Mouse (Mus musculus) limb, embryonic 14.5 days (tissue): ENCODE measurements around the gene Trmt6. TPM values are rescaled to one million over a fixed set of nuclear protein-coding genes. Genes with fewer than 3 reads are reported as not detected.

ENCODE experiments used
- ATAC-seq: fragments of 200-750 bp; cut with Nextera tagmentation; 2 replicates; pipeline ENCODE4 v1.8.0; 2017; ENCODE audit warnings: low read depth, moderate number of reproducible peaks, moderate TSS enrichment; ENCODE audit not compliant: low FRiP score
- DNase-seq: peaks from one replicate; pipeline ENCODE4 v3.0.0-alpha.2; 2015; ENCODE audit warnings: low spot score
- H3K27ac ChIP-seq: fragments of 300-500 bp; sonication (generic); replicated peaks from 2 replicates; pipeline ENCODE4 v1.5.1; 2014; ENCODE audit warnings: low read depth, mild to moderate bottlenecking, low read length, moderate library complexity, mixed read lengths
- H3K27me3 ChIP-seq: fragments of 300-500 bp; sonication (generic); 2 replicates; pipeline ENCODE4 v1.6.1; 2014; ENCODE audit warnings: low read length, mixed read lengths; ENCODE audit not compliant: control insufficient read depth, insufficient read depth
- H3K36me3 ChIP-seq: fragments of 300-500 bp; sonication (generic); 2 replicates; pipeline ENCODE4 v1.6.1; 2014; ENCODE audit warnings: mild to moderate bottlenecking, low read length, moderate library complexity, mixed read lengths; ENCODE audit not compliant: control insufficient read depth, insufficient read depth
- H3K4me1 ChIP-seq: fragments of 300-500 bp; sonication (generic); 2 replicates; pipeline ENCODE4 v1.6.1; 2014; ENCODE audit warnings: antibody characterized with exemption, low read length, mixed read lengths; ENCODE audit not compliant: control insufficient read depth, insufficient read depth
- H3K4me2 ChIP-seq: fragments of 300-500 bp; sonication (generic); replicated peaks from 2 replicates; pipeline ENCODE4 v1.6.1; 2014; ENCODE audit warnings: low read depth, mild to moderate bottlenecking, low read length, moderate library complexity; ENCODE audit not compliant: severe bottlenecking
- H3K4me3 ChIP-seq: fragments of 300-500 bp; sonication (generic); replicated peaks from 2 replicates; pipeline ENCODE4 v1.5.1; 2014; ENCODE audit warnings: low read length
- H3K9ac ChIP-seq: fragments of 300-500 bp; sonication (generic); 2 replicates; pipeline ENCODE4 v1.6.1; 2014; ENCODE audit warnings: mild to moderate bottlenecking, low read depth, low read length, moderate library complexity; ENCODE audit not compliant: severe bottlenecking
- H3K9me3 ChIP-seq: fragments of 300-500 bp; sonication (generic); 2 replicates; pipeline ENCODE4 v1.6.1; 2016; ENCODE audit warnings: low read length; ENCODE audit not compliant: control insufficient read depth
- POLR2A ChIP-seq: fragments of 200-500 bp; IDR thresholded peaks from 2 replicates; pipeline ENCODE4 v1.8.0; 2012; ENCODE audit warnings: inconsistent platforms, mild to moderate bottlenecking, moderate library complexity, borderline replicate concordance; ENCODE audit not compliant: insufficient read depth, insufficient read length; ENCODE audit errors: extremely low read depth
- WGBS: fragments of 180-500 bp; shearing (Covaris S2); extraction: QIAGEN DNeasy Blood & Tissue Kit; methylation state at CpG from one replicate; pipeline ENCODE4 v1.1.7; 2014; 5-methylcytosine and 5-hydroxymethylcytosine counted together
- polyA plus RNA-seq, 2 experiments: library from polyadenylated mRNA; depleted of rRNA in 1 of 2; stranded (reverse) in 1 of 2; unstranded in 1 of 2; fragments of >200 nt; fragmentation: Nextera tagmentation in 1 of 2; extraction: Ambion mirVana in 1 of 2; gene quantifications; 2 replicates each; pipeline versions ENCODE4 v1.2.1 to v1.2.3; 2012 to 2014

Trmt6 gene
- polyA plus RNA-seq (2012; rRNA removed) = 17.3 and 22.1 TPM in 2 replicates
- 27.7 and 29.1 TPM in 2 replicates for polyA plus RNA-seq (2014; fragmentation: Nextera tagmentation; extraction: Ambion mirVana)

GRCm38 (mm10) chr2:132815608-132816314 is at the start of gene Trmt6, which contains the start of gene Mcm8:
Gene Trmt6 (minus strand): TSS chr2:132816055.
Gene Mcm8 (plus strand): TSS chr2:132816141.
- DNase-seq (peak; percentile 97), ATAC-seq (peak; percentile 100)
- TF ChIP-seq POLR2A = no peak
- peak within 1 kb of the TSS; percentile 79 for H3K9ac ChIP-seq
- peaks cover 5% of the 10 kb centered on the region for H3K4me1 ChIP-seq
- peak within 1 kb of the TSS; percentile 80 for H3K4me2 ChIP-seq
- no peaks in the 10 kb centered on the region for H3K9me3 ChIP-seq
- peaks cover 14% of the 10 kb centered on the region for H3K36me3 ChIP-seq
- peak within 1 kb of the TSS; percentile 77 for H3K4me3 ChIP-seq
- H3K27me3 ChIP-seq = no peaks in the 10 kb centered on the region
- H3K27ac ChIP-seq = peak within 1 kb of the TSS; percentile 64
- under 1% methylated on average over 53 of the region's 59 CpGs for WGBS

GRCm38 (mm10) chr2:132863325-132863724 is 47.5 kb upstream of the Trmt6 start:
- H3K4me3 ChIP-seq = no peak overlapping the region
- H3K9ac ChIP-seq = no peak overlapping the region
- no peaks in the 10 kb centered on the region for H3K27me3 ChIP-seq
- DNase-seq (no peak), ATAC-seq (no peak)
- no peak for TF ChIP-seq POLR2A
- H3K4me1 ChIP-seq = no peaks in the 10 kb centered on the region
- no peak overlapping the region for H3K27ac ChIP-seq
- WGBS = 96% methylated on average over 2 of the region's 2 CpGs
- H3K9me3 ChIP-seq = no peaks in the 10 kb centered on the region
- H3K4me2 ChIP-seq = no peak overlapping the region
- H3K36me3 ChIP-seq = peaks cover 30% of the 10 kb centered on the region

GRCm38 (mm10) chr2:132861456-132861855 is 45.6 kb upstream of the Trmt6 start:
- peaks cover 23% of the 10 kb centered on the region for H3K36me3 ChIP-seq
- ATAC-seq = no peak
- no peaks in the 10 kb centered on the region for H3K27me3 ChIP-seq
- no peaks in the 10 kb centered on the region for H3K4me1 ChIP-seq
- TF ChIP-seq POLR2A = no peak
- 89% methylated on average over 2 of the region's 2 CpGs for WGBS
- no peak overlapping the region for H3K4me2 ChIP-seq
- DNase-seq = no peak
- no peaks in the 10 kb centered on the region for H3K9me3 ChIP-seq
- no peak overlapping the region for H3K27ac ChIP-seq
- H3K4me3 ChIP-seq = no peak overlapping the region
- H3K9ac ChIP-seq = no peak overlapping the region

GRCm38 (mm10) chr2:132860435-132860834 is 44.6 kb upstream of the Trmt6 start:
- Histone ChIP-seq H3K4me2 (no peak overlapping the region), H3K27ac (no peak overlapping the region), H3K9ac (no peak overlapping the region), H3K36me3 (peaks cover 16% of the 10 kb centered on the region), H3K4me3 (no peak overlapping the region), H3K9me3 (no peaks in the 10 kb centered on the region), H3K4me1 (no peaks in the 10 kb centered on the region), H3K27me3 (no peaks in the 10 kb centered on the region)
- DNase-seq (no peak), ATAC-seq (no peak)
- TF ChIP-seq POLR2A = no peak

- 80% methylated on average over 5 of the region's 5 CpGs for WGBS
- Histone ChIP-seq H3K36me3 (peaks cover 23% of the 10 kb centered on the region), H3K27ac (no peak overlapping the region), H3K9ac (no peak overlapping the region), H3K4me3 (no peak overlapping the region), H3K9me3 (no peaks in the 10 kb centered on the region), H3K4me2 (no peak overlapping the region), H3K4me1 (no peaks in the 10 kb centered on the region), H3K27me3 (no peaks in the 10 kb centered on the region)
- TF ChIP-seq POLR2A = no peak
- DNase-seq (no peak), ATAC-seq (no peak)
Observed at GRCm38 (mm10) chr2:132856333-132856732, 40.5 kb upstream of the Trmt6 start.
